Mouse (Mus musculus): ENCODE results near the gene Nutm1. TPM values are rescaled to one million over a fixed set of nuclear protein-coding genes. Genes with fewer than 3 reads are reported as not detected.

The Nutm1 gene
- total and polyA plus RNA-seq, 3 experiments = 0.04 to 0.13 TPM; not detected in 1

DNA sequence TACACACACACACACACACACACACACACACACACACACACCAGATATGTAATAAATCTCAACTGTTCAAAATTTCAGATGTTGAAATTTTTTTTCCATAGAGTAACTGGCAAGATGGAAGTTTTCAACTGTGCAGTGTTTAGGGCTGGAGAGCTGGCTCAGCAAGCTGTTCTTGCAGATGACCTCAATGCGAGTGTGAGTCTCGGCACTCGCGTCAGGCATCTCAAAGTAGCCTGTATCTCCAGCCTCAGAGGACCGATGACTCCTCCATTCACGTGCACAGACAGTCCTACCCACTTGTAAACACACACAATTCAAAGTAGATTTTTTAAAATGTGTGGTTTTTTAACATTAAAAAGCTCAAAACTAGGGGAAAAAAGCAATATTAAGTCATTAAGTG, 14.4 kb upstream of the Nutm1 start:
- peaks cover 10 to 17% of the 10 kb centered on the region in 2 experiments for H3K4me1 ChIP-seq (ENCODE audit: control insufficient read depth in 1 of 2, insufficient read depth in 2 of 2, low read length in 2 of 2)
- no peak overlapping the region for H3K27ac ChIP-seq (ENCODE audit: control insufficient read depth, low read depth, low read length)
- H3K4me3 ChIP-seq (ENCODE audit: control insufficient read depth in 1 of 2, insufficient read depth in 1 of 2, low read depth in 2 of 2, low read length in 2 of 2) = no peak overlapping the region
- H3K79me2 ChIP-seq (ENCODE audit: control insufficient read depth, insufficient read depth, low read length, poor library complexity) = peaks cover 13% of the 10 kb centered on the region; the same call in 1 of the 2 replicates
- no peak for DNase-seq (ENCODE audit: low read depth, low spot score)
- H3K36me3 ChIP-seq (ENCODE audit: control insufficient read depth in 1 of 2, insufficient read depth in 2 of 2, low read length in 2 of 2) = peaks cover 4 to 12% of the 10 kb centered on the region in 2 experiments; a peak in 3 of 4 replicates
- no peak overlapping the region for H3K9ac ChIP-seq (ENCODE audit: control insufficient read depth, low read depth, low read length, poor library complexity, severe bottlenecking)
- no peaks in the 10 kb centered on the region for H3K27me3 ChIP-seq (ENCODE audit: control insufficient read depth in 1 of 2, insufficient read depth in 2 of 2, low read length in 2 of 2)
- H3K9me3 ChIP-seq (replicated peaks; ENCODE audit: insufficient read depth, low read length) = no peaks in the 10 kb centered on the region
- TF ChIP-seq CHD2 (IDR thresholded peaks at IDR 0.05; ENCODE audit: low read length) = no peak
- no peak for TF ChIP-seq TBP (IDR thresholded peaks at IDR 0.05; ENCODE audit: low read depth, low read length)
- no peak for TF ChIP-seq ZMIZ1 (IDR thresholded peaks at IDR 0.05; ENCODE audit: low read depth, low read length)
- no peak for TF ChIP-seq KAT2A (conservative IDR thresholded peaks at IDR 0.05; ENCODE audit: low read depth, low read length)
- no peak for TF ChIP-seq ZC3H11A (IDR thresholded peaks at IDR 0.05; ENCODE audit: low read depth, low read length)
- no peak for TF ChIP-seq POLR2AphosphoS5 (IDR thresholded peaks at IDR 0.05; ENCODE audit: borderline replicate concordance, low read depth, low read length)
- no peak for TF ChIP-seq JUND (IDR thresholded peaks at IDR 0.05; ENCODE audit: low read depth, low read length)
- no peak for TF ChIP-seq MYB (IDR thresholded peaks at IDR 0.05; ENCODE audit: low read depth, low read length)
- no peak for TF ChIP-seq GATA1 (IDR thresholded peaks at IDR 0.05; ENCODE audit: low read depth, low read length)
- TF ChIP-seq USF1 (IDR thresholded peaks at IDR 0.05; ENCODE audit: low read depth, low read length) = no peak
- TF ChIP-seq RAD21 (IDR thresholded peaks at IDR 0.05; ENCODE audit: low read depth, low read length) = no peak
- TF ChIP-seq SMC3 (IDR thresholded peaks at IDR 0.05; ENCODE audit: low read depth, low read length) = no peak
- no peak for TF ChIP-seq HCFC1 (IDR thresholded peaks at IDR 0.05; ENCODE audit: low read depth, low read length)
- TF ChIP-seq EP300 (IDR thresholded peaks at IDR 0.05; ENCODE audit: low read depth in 1 of 2, low read length in 2 of 2) = no peak
- no peak for TF ChIP-seq USF2 (IDR thresholded peaks at IDR 0.05; ENCODE audit: borderline replicate concordance in 1 of 2, insufficient read depth in 1 of 2, low read depth in 1 of 2, low read length in 2 of 2)

GRCm38 (mm10) chr2:112272909-112273308, 13.8 kb upstream of the Nutm1 start:
- Histone ChIP-seq H3K4me3 (ENCODE audit: control insufficient read depth in 1 of 2, insufficient read depth in 1 of 2, low read depth in 2 of 2, low read length in 2 of 2) (no peak overlapping the region), H3K9ac (ENCODE audit: control insufficient read depth, low read depth, low read length, poor library complexity, severe bottlenecking) (no peak overlapping the region), H3K4me1 (ENCODE audit: control insufficient read depth in 1 of 2, insufficient read depth in 2 of 2, low read length in 2 of 2) (peaks cover 13 to 19% of the 10 kb centered on the region in 2 experiments), H3K36me3 (ENCODE audit: control insufficient read depth in 1 of 2, insufficient read depth in 2 of 2, low read length in 2 of 2) (peaks cover 4 to 15% of the 10 kb centered on the region in 2 experiments; a peak in 3 of 4 replicates), H3K9me3 (replicated peaks; ENCODE audit: insufficient read depth, low read length) (no peaks in the 10 kb centered on the region), H3K27me3 (ENCODE audit: control insufficient read depth in 1 of 2, insufficient read depth in 2 of 2, low read length in 2 of 2) (no peaks in the 10 kb centered on the region), H3K27ac (ENCODE audit: control insufficient read depth, low read depth, low read length) (no peak overlapping the region), H3K79me2 (ENCODE audit: control insufficient read depth, insufficient read depth, low read length, poor library complexity) (peaks cover 16% of the 10 kb centered on the region; the same call in 1 of the 2 replicates)
- no peak for TF ChIP-seq TAL1 (IDR thresholded peaks at IDR 0.05; ENCODE audit: low read length)
- TF ChIP-seq SIN3A (IDR thresholded peaks at IDR 0.05; ENCODE audit: low read length) = no peak
- 0 out of 2 replicates have a peak, but pooled peaks have one; percentile 16 for TF ChIP-seq BHLHE40 (IDR thresholded peaks at IDR 0.05; ENCODE audit: borderline replicate concordance, low read depth, low read length)
- TF ChIP-seq EP300 (IDR thresholded peaks at IDR 0.05; ENCODE audit: low read depth in 1 of 2, low read length in 2 of 2) = 0 out of 4 replicates have a peak, but pooled peaks of 1 of the 2 experiments have one; percentile 33
- TF ChIP-seq TCF12 (IDR thresholded peaks at IDR 0.05; ENCODE audit: low read depth, low read length) = peak; percentile 37; the same call in 1 of the 2 replicates
- TF ChIP-seq USF1 (IDR thresholded peaks at IDR 0.05; ENCODE audit: low read depth, low read length) = 0 out of 2 replicates have a peak, but pooled peaks have one; percentile 19
- no peak for DNase-seq (ENCODE audit: low read depth, low spot score)
